Mouse (Mus musculus): ENCODE measurements around the gene Tmpo.

DNA sequence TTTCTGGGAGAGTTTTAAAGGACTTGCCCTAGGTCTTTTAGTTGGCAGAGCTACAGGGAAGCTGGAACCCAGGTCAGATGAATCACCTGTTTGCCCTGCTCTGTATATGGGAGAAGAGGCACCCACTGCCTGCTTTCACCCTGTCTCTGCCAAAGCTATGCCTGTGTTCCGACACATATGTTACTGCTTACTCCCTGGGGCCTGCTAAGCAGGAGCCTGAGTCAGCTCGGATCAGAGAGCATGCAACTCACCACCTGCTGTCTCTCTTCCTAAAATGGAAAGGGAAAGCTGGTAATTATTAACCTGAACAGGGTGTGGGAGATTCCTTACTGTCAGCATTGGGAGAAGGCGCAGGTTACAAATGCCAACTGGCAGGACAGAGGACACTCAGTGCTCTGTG is 2.2 kb upstream of the Tmpo start:
- TF ChIP-seq EP300 (IDR thresholded peaks at IDR 0.05; ENCODE audit: insufficient read depth, low read depth, low read length) = no peak
- TF ChIP-seq POLR2A (IDR thresholded peaks at IDR 0.05; ENCODE audit: insufficient read depth, low read length) = no peak
- TF ChIP-seq CTCF (IDR thresholded peaks at IDR 0.05; ENCODE audit: low read depth, low read length) = no peak

All from ES-Bruce4 (cell line).